Mouse (Mus musculus): Measurements from ENCODE around the gene Pigu. TPM values are rescaled to one million over a fixed set of nuclear protein-coding genes. Genes with fewer than 3 reads are reported as not detected.

Pigu gene
- total RNA-seq, 1 experiment from 2014 or later = 12.3 TPM

GRCm38 (mm10) chr2:155373302-155373701, 16.1 kb upstream of the Pigu start:
- no peak for ATAC-seq (replicated peaks; ENCODE audit: insufficient number of reproducible peaks, low FRiP score, low TSS enrichment, poor library complexity, severe bottlenecking)

GRCm38 (mm10) chr2:155372451-155372850, 15.2 kb upstream of the Pigu start:
- ATAC-seq (replicated peaks; ENCODE audit: insufficient number of reproducible peaks, low FRiP score, low TSS enrichment, poor library complexity, severe bottlenecking) = no peak

- no peak for ATAC-seq (replicated peaks; ENCODE audit: insufficient number of reproducible peaks, low FRiP score, low TSS enrichment, poor library complexity, severe bottlenecking)
Observed at GRCm38 (mm10) chr2:155369333-155369883, 12.2 kb upstream of the Pigu start.

- ATAC-seq (replicated peaks; ENCODE audit: insufficient number of reproducible peaks, low FRiP score, low TSS enrichment, poor library complexity, severe bottlenecking) = peak; percentile 66
Observed at GRCm38 (mm10) chr2:155367635-155368284, 10.5 kb upstream of the Pigu start.

- ATAC-seq (replicated peaks; ENCODE audit: insufficient number of reproducible peaks, low FRiP score, low TSS enrichment, poor library complexity, severe bottlenecking) = no peak
Observed at GRCm38 (mm10) chr2:155357686-155358399, 613 bp upstream of the Pigu start.

GRCm38 (mm10) chr2:155354402-155354801, 2.8 kb downstream of the Pigu start:
- no peak for ATAC-seq (replicated peaks; ENCODE audit: insufficient number of reproducible peaks, low FRiP score, low TSS enrichment, poor library complexity, severe bottlenecking)

GRCm38 (mm10) chr2:155346670-155347069, 10.6 kb downstream of the Pigu start:
- ATAC-seq (replicated peaks; ENCODE audit: insufficient number of reproducible peaks, low FRiP score, low TSS enrichment, poor library complexity, severe bottlenecking) = no peak

GRCm38 (mm10) chr2:155340166-155340565, 17.1 kb downstream of the Pigu start:
- ATAC-seq (replicated peaks; ENCODE audit: insufficient number of reproducible peaks, low FRiP score, low TSS enrichment, poor library complexity, severe bottlenecking) = no peak

GRCm38 (mm10) chr2:155336254-155336653, 21.0 kb downstream of the Pigu start:
- ATAC-seq (replicated peaks; ENCODE audit: insufficient number of reproducible peaks, low FRiP score, low TSS enrichment, poor library complexity, severe bottlenecking) = no peak

- no peak for ATAC-seq (replicated peaks; ENCODE audit: insufficient number of reproducible peaks, low FRiP score, low TSS enrichment, poor library complexity, severe bottlenecking)
Observed at GRCm38 (mm10) chr2:155335231-155335630, 22.0 kb downstream of the Pigu start.

- no peak for ATAC-seq (replicated peaks; ENCODE audit: insufficient number of reproducible peaks, low FRiP score, low TSS enrichment, poor library complexity, severe bottlenecking)
Observed at GRCm38 (mm10) chr2:155333421-155333820, 23.8 kb downstream of the Pigu start.

- no peak for ATAC-seq (replicated peaks; ENCODE audit: insufficient number of reproducible peaks, low FRiP score, low TSS enrichment, poor library complexity, severe bottlenecking)
Observed at GRCm38 (mm10) chr2:155331351-155331750, 25.9 kb downstream of the Pigu start.

GRCm38 (mm10) chr2:155330811-155331210, 26.4 kb downstream of the Pigu start:
- no peak for ATAC-seq (replicated peaks; ENCODE audit: insufficient number of reproducible peaks, low FRiP score, low TSS enrichment, poor library complexity, severe bottlenecking)

GRCm38 (mm10) chr2:155329707-155330106, 27.5 kb downstream of the Pigu start:
- ATAC-seq (replicated peaks; ENCODE audit: insufficient number of reproducible peaks, low FRiP score, low TSS enrichment, poor library complexity, severe bottlenecking) = no peak

GRCm38 (mm10) chr2:155328906-155329305, 28.3 kb downstream of the Pigu start:
- ATAC-seq (replicated peaks; ENCODE audit: insufficient number of reproducible peaks, low FRiP score, low TSS enrichment, poor library complexity, severe bottlenecking) = no peak

GRCm38 (mm10) chr2:155327906-155328305, 29.3 kb downstream of the Pigu start:
- ATAC-seq (replicated peaks; ENCODE audit: insufficient number of reproducible peaks, low FRiP score, low TSS enrichment, poor library complexity, severe bottlenecking) = no peak

- ATAC-seq (replicated peaks; ENCODE audit: insufficient number of reproducible peaks, low FRiP score, low TSS enrichment, poor library complexity, severe bottlenecking) = no peak
Observed at GRCm38 (mm10) chr2:155326001-155326400, 31.2 kb downstream of the Pigu start.

GRCm38 (mm10) chr2:155320596-155320995, 36.6 kb downstream of the Pigu start:
- ATAC-seq (replicated peaks; ENCODE audit: insufficient number of reproducible peaks, low FRiP score, low TSS enrichment, poor library complexity, severe bottlenecking) = no peak

- ATAC-seq (replicated peaks; ENCODE audit: insufficient number of reproducible peaks, low FRiP score, low TSS enrichment, poor library complexity, severe bottlenecking) = no peak
Observed at GRCm38 (mm10) chr2:155318618-155319017, 38.6 kb downstream of the Pigu start.

- ATAC-seq (replicated peaks; ENCODE audit: insufficient number of reproducible peaks, low FRiP score, low TSS enrichment, poor library complexity, severe bottlenecking) = no peak
Observed at GRCm38 (mm10) chr2:155313671-155314070, 43.6 kb downstream of the Pigu start.

All from monocyte, adult 5-6 weeks (primary cell).